Mouse (Mus musculus): ENCODE measurements around the gene Btbd35f18. TPM values are rescaled to one million over a fixed set of nuclear protein-coding genes. Genes with fewer than 3 reads are reported as not detected.
"Not testable (repeated sequence)": the region's sequence is repeated elsewhere in the genome, so short reads cannot be mapped to it uniquely, and the experiment has no call there.

Gene Btbd35f18
- not detected in 2 replicates for polyA plus RNA-seq (2012; rRNA removed)

DNA sequence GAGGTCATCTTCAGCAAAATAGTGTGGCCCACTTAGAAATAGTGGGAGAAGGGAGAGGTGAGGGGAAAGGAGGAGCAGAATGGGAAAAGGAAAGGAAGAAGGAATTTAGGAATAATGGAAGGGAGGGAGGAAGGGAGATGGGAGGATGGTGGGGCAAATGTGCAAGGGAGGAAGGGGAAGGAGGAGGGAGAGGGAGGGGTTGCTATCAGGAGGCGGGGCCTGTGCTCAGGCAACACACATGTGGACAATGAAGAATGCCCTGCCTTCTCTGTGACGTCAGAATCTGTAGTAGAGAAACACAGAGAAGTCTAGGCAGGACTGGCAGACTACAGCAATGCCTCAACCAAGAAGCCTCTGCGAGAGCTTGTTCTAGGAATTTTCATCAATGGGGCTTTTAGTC lies at the start of gene Btbd35f18:
Gene Btbd35f18 (plus strand): TSS at position 301 of the 400 bp plus-strand sequence.
- DNase-seq (ENCODE audit: low read depth), result not testable (repeated sequence)

Other genes starting within 250 kb of the Btbd35f18 start
- not detected in 2 replicates for gene Btbd35f10, start 52.7 kb downstream of the Btbd35f18 start, polyA plus RNA-seq (2012; rRNA removed)